Mouse (Mus musculus): ENCODE results near the gene Slc9a3r1.

Gene Slc9a3r1

GRCm38 (mm10) chr11:115162832-115163480 is at the start of gene Slc9a3r1:
TSS of gene Slc9a3r1 (plus strand) at chr11:115163341.
- DNase-seq (ENCODE audit: low spot score), result peak; percentile 98

GRCm38 (mm10) chr11:115119409-115119808 is 43.7 kb upstream of the Slc9a3r1 start:
- no peak for DNase-seq (ENCODE audit: low spot score)

GRCm38 (mm10) chr11:115128483-115128882 is 34.7 kb upstream of the Slc9a3r1 start:
- no peak for DNase-seq (ENCODE audit: low spot score)

- no peak for DNase-seq (ENCODE audit: low spot score)
These were observed 33.5 kb upstream of the Slc9a3r1 start for GRCm38 (mm10) chr11:115129508-115130126.

GRCm38 (mm10) chr11:115131768-115132381 is 31.3 kb upstream of the Slc9a3r1 start:
- no peak for DNase-seq (ENCODE audit: low spot score)

GRCm38 (mm10) chr11:115133800-115134199 is 29.3 kb upstream of the Slc9a3r1 start, which contains the start of gene Cd300lf:
TSS of gene Cd300lf (minus strand) at chr11:115133992.
- no peak for DNase-seq (ENCODE audit: low spot score)

GRCm38 (mm10) chr11:115138597-115139262 is 24.4 kb upstream of the Slc9a3r1 start:
- DNase-seq (ENCODE audit: low spot score), result no peak

- DNase-seq (ENCODE audit: low spot score), result no peak
These were observed 21.2 kb upstream of the Slc9a3r1 start for GRCm38 (mm10) chr11:115141970-115142369.

- no peak for DNase-seq (ENCODE audit: low spot score)
These were observed 15.3 kb upstream of the Slc9a3r1 start for GRCm38 (mm10) chr11:115147813-115148212.

GRCm38 (mm10) chr11:115150741-115151254 is 12.3 kb upstream of the Slc9a3r1 start:
- no peak for DNase-seq (ENCODE audit: low spot score)

- DNase-seq (ENCODE audit: low spot score), result peak; percentile 90
These were observed 11.2 kb upstream of the Slc9a3r1 start for GRCm38 (mm10) chr11:115151755-115152429.

- DNase-seq (ENCODE audit: low spot score), result no peak
These were observed 10.1 kb upstream of the Slc9a3r1 start for GRCm38 (mm10) chr11:115153088-115153487.

GRCm38 (mm10) chr11:115153699-115154292 is 9.3 kb upstream of the Slc9a3r1 start:
- DNase-seq (ENCODE audit: low spot score), result peak; percentile 88

- DNase-seq (ENCODE audit: low spot score), result no peak
These were observed 8.0 kb upstream of the Slc9a3r1 start for GRCm38 (mm10) chr11:115155053-115155634.

GRCm38 (mm10) chr11:115157933-115158719 is 5.0 kb upstream of the Slc9a3r1 start:
- no peak for DNase-seq (ENCODE audit: low spot score)

- DNase-seq (ENCODE audit: low spot score), result peak; percentile 59
These were observed 2.9 kb upstream of the Slc9a3r1 start for GRCm38 (mm10) chr11:115160016-115160797.

GRCm38 (mm10) chr11:115160883-115161577 is 2.1 kb upstream of the Slc9a3r1 start:
- peak; percentile 89 for DNase-seq (ENCODE audit: low spot score)

GRCm38 (mm10) chr11:115161578-115162204 is 1.4 kb upstream of the Slc9a3r1 start:
- DNase-seq (ENCODE audit: low spot score), result no peak
